Mouse (Mus musculus) liver, postnatal 0 days (tissue): ENCODE data around the gene Sez6.

ENCODE experiments used
- CTCF ChIP-seq: sonication (generic); IDR thresholded peaks from 2 replicates; pipeline ENCODE4 v1.5.1; 2016; ENCODE audit warnings: antibody characterized with exemption, low read depth
- EP300 ChIP-seq: IDR thresholded peaks from 2 replicates; pipeline ENCODE4 v1.6.1; 2016; ENCODE audit warnings: antibody characterized with exemption, low read depth, mild to moderate bottlenecking

DNA sequence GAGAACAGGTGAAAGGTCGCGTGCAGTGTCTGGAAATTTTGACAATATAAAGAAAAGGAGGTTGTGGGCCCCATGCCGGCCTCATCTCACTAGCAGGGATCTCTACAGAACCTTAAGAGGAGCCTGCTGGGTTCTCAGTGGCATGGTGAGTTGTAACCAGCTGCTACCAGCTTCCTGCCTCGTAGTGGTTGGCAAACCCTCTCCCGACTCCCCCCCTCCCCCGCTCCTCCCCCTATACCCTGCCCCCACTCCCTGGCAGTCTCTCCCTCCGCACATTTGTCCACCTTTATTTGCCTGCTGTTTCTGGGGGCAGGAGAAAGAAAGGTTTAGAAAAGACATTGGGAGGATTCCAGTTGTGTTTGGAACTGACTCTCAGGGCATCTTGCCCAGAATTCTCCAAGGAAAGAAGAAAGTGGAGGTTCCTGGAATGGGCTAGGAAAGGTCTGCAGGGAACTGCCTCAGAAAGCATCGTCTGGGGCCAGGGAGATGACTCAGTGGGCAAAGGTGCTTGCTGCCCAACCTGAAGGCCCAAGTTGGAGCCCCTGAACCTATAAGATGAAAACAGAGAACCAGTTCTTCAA, 28.7 kb upstream of the Sez6 start:
- TF ChIP-seq CTCF (no peak), EP300 (no peak)
